Mouse (Mus musculus): ENCODE results near the gene Rbp2. TPM values are rescaled to one million over a fixed set of nuclear protein-coding genes. Genes with fewer than 3 reads are reported as not detected.
A peak's percentile ranks its signal among the peaks of the same experiment; 100 is the strongest.

Gene Rbp2
- polyA plus RNA-seq, 1 experiment = 2.4 TPM

- H3K36me3 ChIP-seq (replicated peaks; ENCODE audit: low read length) = peaks cover 3% of the 10 kb centered on the region
- no peak for TF ChIP-seq GATA1 (IDR thresholded peaks at IDR 0.05; ENCODE audit: borderline replicate concordance, low read length)
- no peak for TF ChIP-seq FLI1 (IDR thresholded peaks at IDR 0.05; ENCODE audit: low read length)
- H3K4me3 ChIP-seq (replicated peaks) = peak overlapping the region; percentile 77
These were observed 52.2 kb downstream of the Rbp2 start for GRCm38 (mm10) chr9:98538017-98538712.

GRCm38 (mm10) chr9:98538713-98539360, 52.9 kb downstream of the Rbp2 start:
- TF ChIP-seq FLI1 (IDR thresholded peaks at IDR 0.05; ENCODE audit: low read length) (no peak), GATA1 (IDR thresholded peaks at IDR 0.05; ENCODE audit: borderline replicate concordance, low read length) (no peak)
- peaks cover 18% of the 10 kb centered on the region for H3K4me1 ChIP-seq
- peak overlapping the region; percentile 77 for H3K4me3 ChIP-seq (replicated peaks)

More at GRCm38 (mm10) chr9:98538017-98538712, 52.2 kb downstream of the Rbp2 start:
- H3K27me3 ChIP-seq (replicated peaks) = peaks cover 3% of the 10 kb centered on the region
- peaks cover 22% of the 10 kb centered on the region for H3K4me1 ChIP-seq
- peaks cover 2% of the 10 kb centered on the region; the same call in 1 of the 2 replicates for H3K9me3 ChIP-seq

GRCm38 (mm10) chr9:98544042-98544441, 58.1 kb downstream of the Rbp2 start:
- TF ChIP-seq FLI1 (IDR thresholded peaks at IDR 0.05; ENCODE audit: low read length) = no peak
- TF ChIP-seq GATA1 (IDR thresholded peaks at IDR 0.05; ENCODE audit: borderline replicate concordance, low read length) = no peak
- Histone ChIP-seq H3K4me3 (replicated peaks) (no peak overlapping the region), H3K36me3 (replicated peaks; ENCODE audit: low read length) (no peaks in the 10 kb centered on the region), H3K9me3 (no peaks in the 10 kb centered on the region), H3K27me3 (replicated peaks) (peaks cover 12% of the 10 kb centered on the region), H3K4me1 (peaks cover 21% of the 10 kb centered on the region)

More at GRCm38 (mm10) chr9:98538713-98539360, 52.9 kb downstream of the Rbp2 start:
- Histone ChIP-seq H3K36me3 (replicated peaks; ENCODE audit: low read length) (peaks cover 3% of the 10 kb centered on the region), H3K9me3 (peaks cover 2% of the 10 kb centered on the region; the same call in 1 of the 2 replicates), H3K27me3 (replicated peaks) (peaks cover 3% of the 10 kb centered on the region)

Other genes with a start within 250 kb of the Rbp2 start
- gene Nmnat3, start 198.7 kb upstream of the Rbp2 start, polyA plus RNA-seq (2012; ENCODE audit: insufficient read depth, low replicate concordance) = 23.2 and 30.2 TPM in 2 replicates
- 10.7 and 13.8 TPM in 2 replicates for gene Rbp1, start 63.2 kb upstream of the Rbp2 start, polyA plus RNA-seq (2012; ENCODE audit: insufficient read depth, low replicate concordance)
- 18.2 TPM in 1 of 2 replicates, not detected in the other for gene Copb2, start 77.6 kb downstream of the Rbp2 start, polyA plus RNA-seq (2012; ENCODE audit: insufficient read depth, low replicate concordance)
- gene Mrps22, start 115.5 kb downstream of the Rbp2 start, polyA plus RNA-seq (2012; ENCODE audit: insufficient read depth, low replicate concordance) = 8.7 and 13.9 TPM in 2 replicates

Data from megakaryocyte, embryonic 14.5 days (primary cell).